Mouse (Mus musculus) ES-Bruce4 (cell line): ENCODE measurements around the gene Ltf.

ENCODE experiments used
- CTCF ChIP-seq: IDR thresholded peaks from one replicate; pipeline ENCODE4 v1.8.1; 2011; ENCODE audit warnings: low read depth, low read length
- EP300 ChIP-seq: IDR thresholded peaks from 2 replicates; pipeline ENCODE4 v1.6.1; 2011; ENCODE audit warnings: low read depth, low read length; ENCODE audit not compliant: insufficient read depth
- POLR2A ChIP-seq: IDR thresholded peaks from one replicate; pipeline ENCODE4 v1.8.1; 2011; ENCODE audit warnings: low read length; ENCODE audit not compliant: insufficient read depth

DNA sequence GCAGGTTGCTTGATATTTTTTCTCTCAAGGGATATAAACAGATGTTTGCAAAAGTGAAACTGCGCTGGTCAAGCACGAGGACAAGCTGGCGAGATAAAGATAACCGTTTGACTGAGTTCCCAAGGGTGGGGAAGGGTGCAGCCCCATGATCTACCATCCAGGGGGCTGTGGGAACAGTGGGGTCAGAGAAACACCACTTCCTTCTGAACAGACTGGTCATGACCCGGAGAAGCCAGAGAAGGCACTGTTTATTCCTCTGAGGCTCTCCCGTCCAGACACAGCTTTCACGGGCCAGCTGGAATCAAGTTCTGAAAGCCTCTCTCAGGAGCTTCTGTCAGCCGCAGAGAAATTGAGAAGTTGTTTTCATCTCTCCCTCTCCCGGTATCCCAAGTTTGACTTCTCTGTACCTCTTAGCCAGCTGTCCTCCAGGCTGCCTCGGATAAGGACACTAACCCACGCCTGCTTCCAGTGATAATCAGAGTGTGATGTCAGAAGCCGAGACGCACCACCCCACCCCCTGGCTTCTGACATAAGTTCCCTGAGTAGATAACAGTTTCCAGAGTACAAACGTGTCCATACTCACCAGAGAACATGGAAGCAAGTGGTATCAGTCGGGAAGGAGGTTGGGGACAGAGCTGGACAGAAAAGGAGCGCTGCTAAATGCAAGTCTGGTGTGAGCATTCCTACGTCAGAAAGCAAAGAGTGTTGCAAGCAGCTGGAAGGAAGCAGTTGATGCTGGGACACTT, 37.9 kb downstream of the Ltf start, which contains the start of gene Ccrl2:
- TF ChIP-seq CTCF, result no peak
- TF ChIP-seq POLR2A, result no peak
- no peak for TF ChIP-seq EP300
